Mouse (Mus musculus): ENCODE data around the gene Olfr109. TPM values are rescaled to one million over a fixed set of nuclear protein-coding genes. Genes with fewer than 3 reads are reported as not detected.

Olfr109 gene
- not detected in 2 replicates for total RNA-seq (2014; fragmentation: Nextera tagmentation)
- total RNA-seq (2017) = not detected in 2 replicates

DNA sequence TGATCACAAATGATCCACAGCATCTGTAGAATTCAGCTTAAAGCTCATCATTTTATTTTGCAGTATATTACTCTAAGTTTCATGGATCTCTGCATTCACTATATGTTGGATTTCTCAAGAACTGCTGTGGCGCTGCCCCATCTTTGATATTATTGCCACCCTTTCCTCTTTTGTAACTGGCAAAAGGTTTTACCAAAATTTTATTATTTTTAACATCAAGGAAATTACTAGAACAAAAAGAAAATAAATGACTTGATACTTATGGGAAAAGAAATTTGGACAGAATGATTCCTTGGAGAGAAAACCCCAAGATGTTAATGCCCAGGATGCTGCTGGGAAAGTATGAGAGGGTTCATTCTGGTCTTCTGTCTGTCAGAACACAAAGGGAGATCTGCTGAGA, at the start of gene Olfr109:
TSS of gene Olfr109 (plus strand) at position 301 of the 400 bp plus-strand sequence.
- ATAC-seq (replicated peaks; ENCODE audit: poor library complexity, severe bottlenecking) = no peak

DNA sequence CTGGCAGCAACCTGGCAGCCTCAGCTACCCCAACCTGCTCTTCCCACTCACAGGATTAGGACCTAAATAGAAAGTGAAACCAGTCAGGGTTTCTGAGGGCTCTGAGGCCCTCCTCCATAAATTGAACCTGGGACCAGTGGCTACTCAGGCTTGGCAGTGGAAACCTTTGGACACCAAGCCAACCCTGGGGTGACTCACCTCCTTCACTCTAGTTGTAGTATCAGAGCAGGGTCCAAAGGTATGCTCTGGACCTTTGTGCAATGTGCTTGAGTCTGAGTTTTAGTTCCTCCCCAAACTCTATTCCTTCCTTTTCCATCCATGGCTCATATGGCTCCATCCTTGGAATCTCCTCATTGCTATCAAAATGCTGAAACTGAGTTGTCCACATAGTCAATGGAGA, 45.3 kb upstream of the Olfr109 start:
- ATAC-seq (replicated peaks; ENCODE audit: poor library complexity, severe bottlenecking) = no peak

DNA sequence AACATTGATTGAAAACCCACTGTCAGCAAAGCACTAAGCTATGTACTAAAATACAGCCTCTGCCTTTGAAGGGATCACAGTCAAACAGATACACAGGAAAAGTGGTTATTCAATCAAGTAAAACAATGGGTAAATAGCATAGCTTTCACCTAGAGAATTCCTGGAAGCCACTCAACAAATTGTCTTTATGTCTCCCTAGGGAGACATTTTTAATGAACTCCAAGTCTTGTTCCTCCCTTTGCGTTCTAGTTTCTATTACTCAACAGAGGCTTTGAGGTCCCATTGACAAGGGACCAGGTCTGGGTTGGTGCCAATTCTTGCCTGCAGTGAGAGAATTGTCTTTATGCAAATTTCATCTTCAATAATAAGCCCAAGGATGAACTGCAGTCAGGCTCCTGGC, 13.5 kb upstream of the Olfr109 start, which contains the start of gene Olfr108:
TSS of gene Olfr108 (plus strand) at position 301 of the 400 bp plus-strand sequence.
- no peak for ATAC-seq (replicated peaks; ENCODE audit: poor library complexity, severe bottlenecking)

- no peak for ATAC-seq (replicated peaks; ENCODE audit: poor library complexity, severe bottlenecking)
Observed at GRCm38 (mm10) chr17:37483452-37483851, 24.7 kb downstream of the Olfr109 start, which contains the start of gene H2-M2. Gene H2-M2 (minus strand): TSS chr17:37483552.

DNA sequence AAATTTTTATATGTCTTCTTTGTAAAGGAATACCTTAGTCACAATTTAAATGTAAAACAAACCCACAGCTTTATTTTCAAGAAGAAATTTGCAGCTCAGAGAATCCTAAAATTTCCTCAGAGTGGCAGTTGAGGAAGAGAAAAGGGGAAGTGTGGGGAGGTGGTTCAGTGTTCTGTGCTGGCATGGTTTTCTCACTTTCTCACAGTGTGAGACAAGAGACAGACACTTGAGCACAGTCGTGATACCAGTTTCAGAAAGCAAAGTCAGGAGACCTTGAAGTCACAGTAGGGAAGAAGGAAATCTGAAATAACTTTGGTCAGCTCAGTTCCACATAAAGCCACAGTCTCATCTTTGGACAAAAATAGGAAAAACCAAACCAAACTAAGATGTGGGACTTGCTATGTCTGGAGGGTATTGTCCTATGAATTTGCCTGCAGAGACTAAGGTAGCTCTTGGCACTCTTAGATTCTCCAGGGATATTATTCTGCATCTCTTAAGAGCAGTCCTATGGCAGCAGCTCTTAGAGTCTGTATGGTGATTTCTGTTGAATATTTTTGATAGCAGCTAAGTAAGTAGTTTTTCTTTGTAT, 33.3 kb downstream of the Olfr109 start, which contains the start of gene Olfr110:
TSS of gene Olfr110 (plus strand) at position 539 of the 589 bp plus-strand sequence.
- peak; percentile 78 for ATAC-seq (replicated peaks; ENCODE audit: poor library complexity, severe bottlenecking)

DNA sequence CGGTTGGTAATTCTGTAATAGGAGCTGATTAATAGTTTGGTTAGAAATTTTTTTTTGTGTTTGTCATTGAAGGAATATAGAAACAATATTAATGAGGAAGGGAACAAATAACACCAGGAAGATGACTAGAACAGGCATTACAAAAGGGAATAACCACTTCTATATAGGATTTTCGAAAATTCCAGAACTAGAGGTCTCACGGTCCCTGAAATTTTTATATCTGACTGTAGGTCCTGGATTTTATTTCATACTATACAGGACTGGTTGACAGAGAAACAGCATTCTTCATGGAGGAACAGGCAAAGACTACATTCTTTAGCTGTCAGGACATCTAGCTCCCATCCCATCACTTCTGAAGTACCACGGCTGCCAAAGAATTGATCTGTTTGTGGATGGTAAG, 49.0 kb downstream of the Olfr109 start, which contains the start of gene Olfr111:
TSS of gene Olfr111 (plus strand) at position 301 of the 400 bp plus-strand sequence.
- ATAC-seq (replicated peaks; ENCODE audit: poor library complexity, severe bottlenecking) = no peak

Other genes starting within 250 kb of the Olfr109 start
- gene Olfr95, start 245.8 kb upstream of the Olfr109 start, total RNA-seq (2014; fragmentation: Nextera tagmentation) = not detected in 2 replicates
- gene Olfr95, start 245.8 kb upstream of the Olfr109 start, total RNA-seq (2017) = not detected in 2 replicates
- not detected in 2 replicates for gene Olfr96, start 238.8 kb upstream of the Olfr109 start, total RNA-seq (2014; fragmentation: Nextera tagmentation)
- gene Olfr96, start 238.8 kb upstream of the Olfr109 start, total RNA-seq (2017) = not detected in 2 replicates
- gene Olfr97, start 221.6 kb upstream of the Olfr109 start, total RNA-seq (2014; fragmentation: Nextera tagmentation) = not detected in 2 replicates
- not detected in 2 replicates for gene Olfr97, start 221.6 kb upstream of the Olfr109 start, total RNA-seq (2017)
- not detected in 2 replicates for gene Olfr98, start 195.2 kb upstream of the Olfr109 start, total RNA-seq (2014; fragmentation: Nextera tagmentation)
- gene Olfr98, start 195.2 kb upstream of the Olfr109 start, total RNA-seq (2017) = not detected in 2 replicates
- 7.3 and 9.4 TPM in 2 replicates for gene H2-M3, start 188.7 kb upstream of the Olfr109 start, total RNA-seq (2014; fragmentation: Nextera tagmentation)
- 16.9 and 23.6 TPM in 2 replicates for gene H2-M3, start 188.7 kb upstream of the Olfr109 start, total RNA-seq (2017)
- gene Olfr99, start 175.5 kb upstream of the Olfr109 start, total RNA-seq (2014; fragmentation: Nextera tagmentation) = not detected in 2 replicates
- not detected in 2 replicates for gene Olfr99, start 175.5 kb upstream of the Olfr109 start, total RNA-seq (2017)
- not detected in 2 replicates for gene Olfr101, start 154.6 kb upstream of the Olfr109 start, total RNA-seq (2014; fragmentation: Nextera tagmentation)
- not detected in 2 replicates for gene Olfr101, start 154.6 kb upstream of the Olfr109 start, total RNA-seq (2017)
- not detected in 2 replicates for gene Olfr102, start 141.9 kb upstream of the Olfr109 start, total RNA-seq (2014; fragmentation: Nextera tagmentation)
- gene Olfr102, start 141.9 kb upstream of the Olfr109 start, total RNA-seq (2017) = not detected in 2 replicates
- not detected in 2 replicates for gene Olfr103, start 119.2 kb upstream of the Olfr109 start, total RNA-seq (2014; fragmentation: Nextera tagmentation)
- not detected in 2 replicates for gene Olfr103, start 119.2 kb upstream of the Olfr109 start, total RNA-seq (2017)
- not detected in 2 replicates for gene Olfr104-ps, start 99.3 kb upstream of the Olfr109 start, total RNA-seq (2014; fragmentation: Nextera tagmentation)
- gene Olfr104-ps, start 99.3 kb upstream of the Olfr109 start, total RNA-seq (2017) = not detected in 2 replicates
- not detected in 2 replicates for gene Olfr105-ps, start 79.9 kb upstream of the Olfr109 start, total RNA-seq (2014; fragmentation: Nextera tagmentation)
- gene Olfr105-ps, start 79.9 kb upstream of the Olfr109 start, total RNA-seq (2017) = not detected in 2 replicates
- not detected in 2 replicates for gene Olfr106-ps, start 68.5 kb upstream of the Olfr109 start, total RNA-seq (2014; fragmentation: Nextera tagmentation)
- not detected in 2 replicates for gene Olfr106-ps, start 68.5 kb upstream of the Olfr109 start, total RNA-seq (2017)
- gene Olfr107, start 59.7 kb upstream of the Olfr109 start, total RNA-seq (2014; fragmentation: Nextera tagmentation) = not detected in 2 replicates
- not detected in 2 replicates for gene Olfr107, start 59.7 kb upstream of the Olfr109 start, total RNA-seq (2017)
- not detected in 2 replicates for gene Olfr108, start 13.4 kb upstream of the Olfr109 start, total RNA-seq (2014; fragmentation: Nextera tagmentation)
- not detected in 2 replicates for gene Olfr108, start 13.4 kb upstream of the Olfr109 start, total RNA-seq (2017)
- not detected in 2 replicates for gene H2-M2, start 24.6 kb downstream of the Olfr109 start, total RNA-seq (2014; fragmentation: Nextera tagmentation)
- gene H2-M2, start 24.6 kb downstream of the Olfr109 start, total RNA-seq (2017) = not detected in 2 replicates
- not detected in 2 replicates for gene Olfr110, start 33.6 kb downstream of the Olfr109 start, total RNA-seq (2014; fragmentation: Nextera tagmentation)
- gene Olfr110, start 33.6 kb downstream of the Olfr109 start, total RNA-seq (2017) = not detected in 2 replicates
- not detected in 2 replicates for gene Olfr111, start 49.1 kb downstream of the Olfr109 start, total RNA-seq (2014; fragmentation: Nextera tagmentation)
- gene Olfr111, start 49.1 kb downstream of the Olfr109 start, total RNA-seq (2017) = not detected in 2 replicates
- not detected in 2 replicates for gene Olfr112, start 110.5 kb downstream of the Olfr109 start, total RNA-seq (2014; fragmentation: Nextera tagmentation)
- not detected in 2 replicates for gene Olfr112, start 110.5 kb downstream of the Olfr109 start, total RNA-seq (2017)
- not detected in 2 replicates for gene Olfr113, start 118.7 kb downstream of the Olfr109 start, total RNA-seq (2014; fragmentation: Nextera tagmentation)
- gene Olfr113, start 118.7 kb downstream of the Olfr109 start, total RNA-seq (2017) = not detected in 2 replicates
- gene Olfr114, start 133.8 kb downstream of the Olfr109 start, total RNA-seq (2014; fragmentation: Nextera tagmentation) = not detected in 2 replicates
- not detected in 2 replicates for gene Olfr114, start 133.8 kb downstream of the Olfr109 start, total RNA-seq (2017)
- not detected in 2 replicates for gene Olfr115, start 168.2 kb downstream of the Olfr109 start, total RNA-seq (2014; fragmentation: Nextera tagmentation)
- not detected in 2 replicates for gene Olfr115, start 168.2 kb downstream of the Olfr109 start, total RNA-seq (2017)
- not detected in 2 replicates for gene Olfr116, start 168.3 kb downstream of the Olfr109 start, total RNA-seq (2014; fragmentation: Nextera tagmentation)
- gene Olfr116, start 168.3 kb downstream of the Olfr109 start, total RNA-seq (2017) = not detected in 2 replicates
- gene Olfr117, start 204.9 kb downstream of the Olfr109 start, total RNA-seq (2014; fragmentation: Nextera tagmentation) = not detected in 2 replicates
- gene Olfr117, start 204.9 kb downstream of the Olfr109 start, total RNA-seq (2017) = not detected in 2 replicates
- gene Olfr118, start 208.1 kb downstream of the Olfr109 start, total RNA-seq (2014; fragmentation: Nextera tagmentation) = not detected in 2 replicates
- gene Olfr118, start 208.1 kb downstream of the Olfr109 start, total RNA-seq (2017) = not detected in 2 replicates
- gene Olfr119, start 237.6 kb downstream of the Olfr109 start, total RNA-seq (2014; fragmentation: Nextera tagmentation) = not detected in 2 replicates
- not detected in 2 replicates for gene Olfr119, start 237.6 kb downstream of the Olfr109 start, total RNA-seq (2017)

All from granulocyte monocyte progenitor cell, adult 5-6 weeks (primary cell).